Mouse (Mus musculus) erythroblast, embryonic 14.5 days (primary cell): ENCODE results near the gene Sh3rf3. TPM values are rescaled to one million over a fixed set of nuclear protein-coding genes. Genes with fewer than 3 reads are reported as not detected.
A peak's percentile ranks its signal among the peaks of the same experiment; 100 is the strongest.

Source experiments
- H3K27me3 ChIP-seq: 2 replicates; pipeline ENCODE4 v1.6.1; 2012; ENCODE audit warnings: inconsistent platforms; ENCODE audit not compliant: control insufficient read depth
- H3K36me3 ChIP-seq: 2 replicates; pipeline ENCODE4 v1.6.1; 2012; ENCODE audit warnings: mild to moderate bottlenecking, inconsistent platforms; ENCODE audit not compliant: control insufficient read depth
- H3K4me1 ChIP-seq: 2 replicates; pipeline ENCODE4 v1.6.1; 2012; ENCODE audit warnings: inconsistent platforms; ENCODE audit not compliant: control insufficient read depth
- H3K4me3 ChIP-seq: replicated peaks from 2 replicates; pipeline ENCODE3; 2012; ENCODE audit warnings: moderate library complexity, mild to moderate bottlenecking, inconsistent platforms
- H3K9me3 ChIP-seq: 2 replicates; pipeline ENCODE4 v1.6.1; 2012; ENCODE audit warnings: low read length, inconsistent platforms, mixed read lengths; ENCODE audit not compliant: control insufficient read depth
- GATA1 ChIP-seq: IDR thresholded peaks from 2 replicates; pipeline ENCODE4 v1.6.1; 2012; ENCODE audit warnings: low read length, inconsistent platforms, mixed read lengths
- TAL1 ChIP-seq: IDR thresholded peaks from 3 replicates; pipeline ENCODE4 v1.6.1; 2012; ENCODE audit warnings: low read length, inconsistent platforms, mixed read lengths
- polyA plus RNA-seq: library from polyadenylated mRNA; stranded (reverse); fragments of >175 nt; gene quantifications from 2 replicates; pipeline ENCODE4 v1.2.3, GENCODE M21; 2012

Gene Sh3rf3
- polyA plus RNA-seq, 1 experiment: not detected

GRCm38 (mm10) chr10:59166104-59166944 lies 353.2 kb downstream of the Sh3rf3 start:
- Histone ChIP-seq H3K27me3 (no peaks in the 10 kb centered on the region), H3K36me3 (no peaks in the 10 kb centered on the region; the same call in 1 of the 2 replicates), H3K9me3 (no peaks in the 10 kb centered on the region), H3K4me3 (peak overlapping the region; percentile 31), H3K4me1 (peaks cover 34% of the 10 kb centered on the region)
- TF ChIP-seq TAL1 (no peak), GATA1 (no peak)

- TF ChIP-seq GATA1 (no peak), TAL1 (no peak)
Observed at GRCm38 (mm10) chr10:59171042-59171441, 357.9 kb downstream of the Sh3rf3 start.

GRCm38 (mm10) chr10:59172539-59172938 lies 359.4 kb downstream of the Sh3rf3 start:
- H3K9me3 ChIP-seq: no peaks in the 10 kb centered on the region

More at GRCm38 (mm10) chr10:59171042-59171441, 357.9 kb downstream of the Sh3rf3 start:
- H3K27me3 ChIP-seq: no peaks in the 10 kb centered on the region
- no peaks in the 10 kb centered on the region; the same call in 1 of the 2 replicates for H3K36me3 ChIP-seq
- peaks cover 6% of the 10 kb centered on the region for H3K4me1 ChIP-seq
- no peak overlapping the region for H3K4me3 ChIP-seq
- no peaks in the 10 kb centered on the region for H3K9me3 ChIP-seq

GRCm38 (mm10) chr10:59179620-59180019 lies 366.5 kb downstream of the Sh3rf3 start:
- TF ChIP-seq TAL1: no peak
- TF ChIP-seq GATA1: no peak

More at GRCm38 (mm10) chr10:59172539-59172938, 359.4 kb downstream of the Sh3rf3 start:
- H3K36me3 ChIP-seq: no peaks in the 10 kb centered on the region
- no peak overlapping the region for H3K4me3 ChIP-seq
- no peaks in the 10 kb centered on the region for H3K4me1 ChIP-seq
- no peak for TF ChIP-seq TAL1
- TF ChIP-seq GATA1: no peak
- no peaks in the 10 kb centered on the region for H3K27me3 ChIP-seq

GRCm38 (mm10) chr10:59182306-59182705 lies 369.1 kb downstream of the Sh3rf3 start:
- Histone ChIP-seq H3K9me3 (no peaks in the 10 kb centered on the region), H3K4me3 (no peak overlapping the region), H3K4me1 (no peaks in the 10 kb centered on the region), H3K36me3 (no peaks in the 10 kb centered on the region; the same call in 1 of the 2 replicates), H3K27me3 (no peaks in the 10 kb centered on the region)
- TF ChIP-seq GATA1 (no peak), TAL1 (no peak)

More at GRCm38 (mm10) chr10:59179620-59180019, 366.5 kb downstream of the Sh3rf3 start:
- Histone ChIP-seq H3K27me3 (no peaks in the 10 kb centered on the region), H3K36me3 (no peaks in the 10 kb centered on the region), H3K9me3 (no peaks in the 10 kb centered on the region), H3K4me3 (no peak overlapping the region), H3K4me1 (no peaks in the 10 kb centered on the region)

Other genes with a start within 250 kb of the Sh3rf3 start
- not detected in 2 replicates for gene Edar, start 137.7 kb upstream of the Sh3rf3 start, polyA plus RNA-seq
- not detected in 2 replicates for gene Gm17542, start 95.1 kb upstream of the Sh3rf3 start, polyA plus RNA-seq